Mouse (Mus musculus) liver, adult 2 months (tissue): ENCODE data around the gene Wdr89.

ENCODE experiments used
- CTCF ChIP-seq: fragments of 200-500 bp; IDR thresholded peaks from 2 replicates; pipeline ENCODE4 v1.5.1; 2011; ENCODE audit warnings: low read depth, low read length, control low read depth
- POLR2A ChIP-seq: fragments of 200-500 bp; IDR thresholded peaks from 2 replicates; pipeline ENCODE4 v1.6.1; 2011; ENCODE audit warnings: low read length, control low read depth; ENCODE audit not compliant: insufficient read depth; ENCODE audit errors: extremely low read depth

DNA sequence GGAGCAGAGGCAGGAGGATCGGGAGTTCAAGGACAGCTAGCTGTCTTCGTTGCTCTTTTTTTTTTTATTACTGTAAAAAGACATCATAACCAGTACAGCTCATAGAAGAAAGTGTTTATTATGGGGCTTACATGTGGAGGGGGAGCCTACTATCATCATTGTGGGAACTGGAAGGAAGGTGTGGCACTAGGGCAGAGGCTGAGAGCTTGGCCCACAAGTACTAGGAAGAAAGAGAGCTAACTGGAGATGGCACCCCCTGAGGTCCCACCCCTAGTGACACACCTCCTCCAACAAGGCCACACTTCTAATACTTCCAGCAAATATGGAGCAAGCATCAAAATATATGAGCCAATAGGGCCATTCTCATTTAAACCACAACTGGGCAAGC lies 19.6 kb downstream of the Wdr89 start:
- TF ChIP-seq POLR2A (no peak), CTCF (no peak)
